Mouse (Mus musculus) cortical plate, adult 2 months (tissue): Measurements from ENCODE around the gene Atp6v1c2.

Experiments used
- CTCF ChIP-seq: fragments of 200-500 bp; IDR thresholded peaks from 2 replicates; pipeline ENCODE4 v1.5.1; 2011; ENCODE audit warnings: mild to moderate bottlenecking, control low read depth, low read length; ENCODE audit not compliant: insufficient read depth; ENCODE audit errors: extremely low read depth
- POLR2A ChIP-seq: fragments of 200-500 bp; IDR thresholded peaks from 2 replicates; pipeline ENCODE4 v1.6.1; 2011; ENCODE audit warnings: mild to moderate bottlenecking, low read length, control low read depth; ENCODE audit not compliant: insufficient read depth; ENCODE audit errors: extremely low read depth

- no peak for TF ChIP-seq CTCF
- TF ChIP-seq POLR2A: no peak
Observed at GRCm38 (mm10) chr12:17362316-17362715, 33.2 kb upstream of the Atp6v1c2 start.
